Mouse (Mus musculus) cerebellum, adult 9-11 months (tissue): Measurements from ENCODE around the gene Spata22.
A peak's percentile ranks its signal among the peaks of the same experiment; 100 is the strongest.
"Not testable (repeated sequence)": the region's sequence is repeated elsewhere in the genome, so short reads cannot be mapped to it uniquely, and the experiment has no call there.

Experiments used
- DNase-seq: peaks from one replicate; pipeline ENCODE4 v3.0.0; 2022

Gene Spata22

GRCm38 (mm10) chr11:73329442-73329841, at the start of gene Spata22, which contains the start of the genes Aspa and Gm49340:
Spata22 (plus strand) TSS chr11:73329741.
Aspa (minus strand) TSS chr11:73329596.
Gm49340 (plus strand) TSS chr11:73329741.
- no peak for DNase-seq

DNA sequence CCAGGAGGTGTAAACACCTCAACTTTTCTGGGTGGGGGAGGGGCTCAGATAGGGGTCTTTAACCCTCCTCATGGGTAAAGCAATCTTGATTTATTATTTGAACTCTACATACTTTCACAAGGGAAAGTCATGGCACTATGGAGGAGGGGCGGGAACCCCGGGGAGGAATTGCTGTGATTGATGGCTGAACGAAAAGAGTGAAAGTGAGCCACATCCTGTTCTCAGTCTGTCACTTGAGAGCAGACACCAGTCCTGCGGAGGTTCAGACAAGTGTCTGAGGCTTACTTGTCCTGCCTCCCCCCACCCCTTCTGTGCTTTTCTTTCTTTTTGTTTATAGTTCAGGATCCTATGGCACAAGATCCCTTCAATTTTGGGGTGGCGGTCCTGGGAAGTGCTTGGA, 48.8 kb upstream of the Spata22 start:
- no peak for DNase-seq

- peak; percentile 56 for DNase-seq
These were observed 48.0 kb upstream of the Spata22 start for GRCm38 (mm10) chr11:73281528-73282027.

DNA sequence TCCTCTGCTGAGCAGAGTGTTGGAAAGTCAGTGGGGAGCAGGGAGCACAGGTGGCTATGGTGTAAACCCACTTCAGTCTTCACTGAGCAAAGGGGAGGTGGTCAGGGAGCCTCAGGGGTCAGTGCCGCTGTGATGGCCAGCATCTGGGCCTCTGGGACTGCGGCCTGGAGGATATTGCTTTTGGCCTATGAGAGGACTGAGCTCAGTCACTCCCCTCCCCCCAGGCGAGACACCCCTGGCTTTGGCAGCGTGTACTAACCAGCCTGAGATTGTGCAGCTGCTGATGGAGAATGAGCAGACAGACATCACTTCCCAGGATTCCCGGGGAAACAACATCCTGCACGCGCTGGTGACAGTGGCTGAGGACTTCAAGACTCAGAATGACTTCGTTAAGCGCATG, 46.2 kb upstream of the Spata22 start:
- DNase-seq = peak; percentile 7

GRCm38 (mm10) chr11:73283926-73284325, 45.6 kb upstream of the Spata22 start:
- no peak for DNase-seq

DNA sequence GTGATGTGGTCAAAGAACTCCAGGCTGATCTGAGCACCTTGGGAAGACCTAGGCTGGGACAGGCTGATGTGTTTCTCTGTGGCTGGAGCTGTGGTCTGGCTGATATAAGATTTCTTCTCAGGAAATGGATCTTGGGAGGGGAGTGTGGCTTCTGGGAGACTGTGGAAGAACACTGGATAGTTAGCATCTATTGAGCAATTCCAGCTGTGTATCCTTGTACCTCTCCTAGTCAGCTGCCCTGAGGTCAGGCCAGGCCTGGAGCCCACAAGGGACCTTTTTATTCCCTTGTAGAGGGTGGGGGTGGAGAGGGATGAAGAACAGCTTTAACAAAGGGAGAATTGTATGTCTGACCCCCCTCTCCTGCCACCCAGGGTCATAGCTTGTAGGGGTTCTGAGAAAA, 45.2 kb upstream of the Spata22 start:
- DNase-seq = peak; percentile 15

- DNase-seq = no peak
These were observed 39.9 kb upstream of the Spata22 start for GRCm38 (mm10) chr11:73289621-73290020.

DNA sequence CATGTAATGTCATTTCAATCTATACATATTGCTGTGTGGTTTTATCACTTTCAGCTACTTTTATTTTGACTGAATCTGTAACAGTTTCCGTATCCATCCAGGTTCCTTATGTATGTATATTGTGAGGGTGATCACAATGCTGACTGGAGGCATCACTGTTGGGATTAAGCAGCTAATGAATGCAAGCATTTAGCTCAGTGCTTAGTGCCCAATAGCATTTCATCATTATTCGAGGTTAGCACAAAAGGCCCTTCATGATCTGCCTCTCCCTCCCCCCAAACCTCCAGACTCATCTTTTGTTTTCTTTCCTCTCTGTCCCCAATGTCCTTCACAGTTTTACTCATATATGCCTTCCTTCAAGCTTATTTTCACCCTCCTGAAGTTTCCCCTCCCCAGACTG, 26.4 kb upstream of the Spata22 start:
- no peak for DNase-seq

- no peak for DNase-seq
These were observed 13.6 kb upstream of the Spata22 start for GRCm38 (mm10) chr11:73315961-73316360.

- not testable (repeated sequence) for DNase-seq
These were observed 11.0 kb upstream of the Spata22 start for GRCm38 (mm10) chr11:73318581-73318980.

DNA sequence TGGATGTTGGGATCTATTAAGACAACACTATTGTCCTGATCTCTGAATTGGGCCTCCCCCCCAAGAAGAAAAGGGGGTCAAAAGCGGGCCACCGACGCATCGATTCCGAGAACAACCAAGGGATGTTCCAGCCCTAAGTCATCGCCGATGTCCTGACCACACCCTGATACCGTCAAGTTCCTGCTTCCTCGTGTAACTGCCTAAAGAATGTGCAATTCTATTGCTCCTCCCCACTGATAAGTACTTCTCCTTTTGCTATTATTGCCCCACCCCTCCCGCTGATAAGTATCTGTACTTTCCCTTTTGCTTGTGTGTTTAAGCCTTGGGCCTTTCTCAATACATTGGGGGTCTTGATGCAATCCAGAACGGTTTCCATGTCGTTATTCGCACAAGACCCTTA, 8.5 kb upstream of the Spata22 start:
- not testable (repeated sequence) for DNase-seq

GRCm38 (mm10) chr11:73323906-73324830, 5.4 kb upstream of the Spata22 start:
- DNase-seq = no peak

GRCm38 (mm10) chr11:73326485-73326886, 3.1 kb upstream of the Spata22 start:
- no peak for DNase-seq

GRCm38 (mm10) chr11:73327361-73327760, 2.2 kb upstream of the Spata22 start:
- DNase-seq = no peak

DNA sequence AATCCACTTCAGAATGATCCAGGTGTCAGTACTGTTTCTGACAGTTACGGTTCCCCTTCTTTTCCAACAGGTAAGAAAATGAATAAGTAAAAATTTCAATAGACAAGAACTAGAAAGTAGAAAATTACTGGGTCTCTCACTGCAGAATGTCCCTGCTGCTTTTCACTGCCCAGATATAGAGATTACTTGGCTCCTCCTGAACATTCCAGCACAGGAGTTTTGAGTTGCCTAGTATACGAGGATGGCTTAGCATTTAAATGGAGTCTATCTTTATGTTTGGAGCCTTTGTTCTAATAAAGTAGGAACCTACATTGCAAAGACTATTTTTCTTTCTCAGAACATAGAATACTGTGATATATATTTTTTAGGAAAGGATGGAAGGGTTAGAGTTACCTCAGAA, 3.8 kb downstream of the Spata22 start:
- DNase-seq = no peak

- DNase-seq = no peak
These were observed 7.4 kb downstream of the Spata22 start for GRCm38 (mm10) chr11:73336919-73337318.

- no peak for DNase-seq
These were observed 20.9 kb downstream of the Spata22 start, which contains the start of gene Olfr20 for GRCm38 (mm10) chr11:73350483-73350882. Olfr20 (plus strand) TSS chr11:73350783.

GRCm38 (mm10) chr11:73370946-73371345, 41.4 kb downstream of the Spata22 start, which contains the start of gene Olfr376:
Olfr376 (plus strand) TSS chr11:73371246.
- no peak for DNase-seq

- no peak for DNase-seq
These were observed 65.8 kb downstream of the Spata22 start for GRCm38 (mm10) chr11:73395374-73395773.
